Mouse (Mus musculus): ENCODE results near the gene Cacna1c.

GRCm38 (mm10) chr6:119174307-119175074 is 21.7 kb downstream of the Cacna1c start:
- TF ChIP-seq CTCF (IDR thresholded peaks at IDR 0.05) (no peak), EP300 (IDR thresholded peaks at IDR 0.05) (no peak)

All from lung, postnatal 0 days (tissue).